Mouse (Mus musculus) left cerebral cortex, postnatal 14 days (tissue): ENCODE data around the gene 4931429L15Rik. TPM values are rescaled to one million over a fixed set of nuclear protein-coding genes. Genes with fewer than 3 reads are reported as not detected.

Experiments used
- DNase-seq, 2 experiments: peaks; one replicate each; pipeline ENCODE4 v3.0.0; 2021 to 2022; ENCODE audit warnings: low spot score in 2 of 2, mixed read lengths in 1 of 2
- intact Hi-C: fragments of 180-260 bp; cut with DNase I; formaldehyde crosslinking; loops from one replicate; pipeline ENCODE4 v1.15.1; 2025
- total RNA-seq, 2 experiments: library from RNA; stranded (reverse); gene quantifications; 2 replicates each; pipeline ENCODE4 v1.2.3; 2021

The 4931429L15Rik gene
- total RNA-seq, 2 experiments from 2014 or later = not detected

- intact Hi-C loops = no loop called here
- DNase-seq = no peak
These were observed 49.0 kb downstream of the 4931429L15Rik start for GRCm38 (mm10) chr9:46270782-46271181.

GRCm38 (mm10) chr9:46269125-46269524, 50.7 kb downstream of the 4931429L15Rik start:
- no peak for DNase-seq

DNA sequence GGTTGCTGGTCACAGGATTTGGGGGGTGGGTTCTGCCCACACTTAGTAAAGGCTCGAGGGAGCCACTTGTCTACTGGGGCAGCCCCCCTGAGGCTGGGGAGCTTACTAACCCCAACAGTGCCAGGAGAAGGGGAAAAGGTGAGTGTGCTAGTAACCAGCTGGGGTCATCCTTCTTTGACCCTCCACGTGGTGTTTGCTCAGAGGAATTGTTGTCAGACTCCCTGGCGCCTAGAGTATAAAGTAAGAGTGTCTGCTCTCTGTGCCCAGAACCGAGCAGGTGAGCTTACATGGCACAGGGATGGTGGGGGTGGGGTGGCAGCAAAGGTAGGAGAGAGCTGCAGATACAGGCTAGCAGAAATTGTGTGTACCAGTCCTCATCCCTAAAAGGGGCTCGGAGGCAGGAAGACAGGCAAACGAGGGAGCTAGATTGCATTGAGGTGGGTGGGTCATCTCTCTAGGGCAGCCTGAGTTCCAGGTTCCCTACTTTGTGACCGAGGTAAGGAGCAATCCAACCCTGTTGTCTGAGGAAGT, 51.4 kb downstream of the 4931429L15Rik start, which contains the start of gene Apoa5:
Gene Apoa5, plus strand, starts transcription at position 291 of the 531 bp plus-strand sequence.
- no peak for DNase-seq
- intact Hi-C loops = no loop called here

More at GRCm38 (mm10) chr9:46269125-46269524, 50.7 kb downstream of the 4931429L15Rik start:
- intact Hi-C loops = no loop called here

GRCm38 (mm10) chr9:46261131-46261530, 58.7 kb downstream of the 4931429L15Rik start:
- intact Hi-C loops = no loop called here
- DNase-seq = no peak

GRCm38 (mm10) chr9:46259111-46259510, 60.7 kb downstream of the 4931429L15Rik start:
- intact Hi-C loops = no loop called here

GRCm38 (mm10) chr9:46257546-46257945, 62.2 kb downstream of the 4931429L15Rik start:
- no peak for DNase-seq
- intact Hi-C loops = no loop called here

More at GRCm38 (mm10) chr9:46259111-46259510, 60.7 kb downstream of the 4931429L15Rik start:
- no peak for DNase-seq

DNA sequence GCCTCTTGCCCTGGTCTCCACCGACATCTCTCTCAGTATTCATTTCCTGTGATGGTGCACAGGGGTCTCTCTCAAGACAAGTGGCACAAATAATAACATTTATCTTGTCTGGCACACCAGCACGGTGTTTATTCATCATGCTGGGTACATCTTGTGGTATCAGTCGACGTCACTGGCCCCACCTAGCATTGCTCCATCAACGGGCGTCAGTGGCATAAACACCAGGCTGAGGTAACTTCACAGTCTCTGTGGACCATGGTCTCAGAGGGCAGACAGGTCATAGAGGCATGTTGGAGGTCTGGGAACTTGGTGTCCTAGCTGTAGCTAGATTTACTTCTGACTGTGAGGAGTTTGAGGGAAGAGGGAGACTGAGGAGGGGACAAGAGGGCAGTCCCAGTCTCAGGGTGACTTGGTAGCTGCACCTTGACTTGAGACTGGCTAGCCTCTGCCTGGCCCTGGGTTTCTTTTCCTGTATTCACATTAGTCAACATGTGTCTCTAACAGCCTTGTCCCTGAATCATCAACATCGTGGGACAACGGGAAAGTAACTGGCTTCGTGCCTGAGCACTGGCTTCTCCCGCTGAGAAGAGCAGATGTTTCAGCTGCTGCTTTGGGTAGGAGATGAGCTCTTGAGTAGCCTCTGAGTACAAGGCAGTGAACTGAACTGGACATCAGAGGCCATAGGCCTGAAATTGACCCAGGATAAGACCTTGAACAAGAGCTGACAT, 63.0 kb downstream of the 4931429L15Rik start:
- DNase-seq = no peak
- intact Hi-C loops = no loop called here

GRCm38 (mm10) chr9:46256177-46256576, 63.6 kb downstream of the 4931429L15Rik start:
- DNase-seq = no peak
- intact Hi-C loops = no loop called here

Other genes starting within 250 kb of the 4931429L15Rik start
- under 1 TPM in 1 of 2 experiments, not detected in 1; 0.57 TPM for gene Apoa1, start 91.4 kb downstream of the 4931429L15Rik start, total RNA-seq
- under 1 TPM in 1 of 2 experiments, not detected in 1; 0.92 TPM for gene Apoc3, start 84.3 kb downstream of the 4931429L15Rik start, total RNA-seq
- not detected for gene Apoa4, start 79.3 kb downstream of the 4931429L15Rik start, total RNA-seq
- not detected for gene Apoa5, start 51.4 kb downstream of the 4931429L15Rik start, total RNA-seq
- 10 to 100 TPM; 35.6 to 39.4 TPM for gene Zpr1, start 46.9 kb downstream of the 4931429L15Rik start, total RNA-seq
- gene Bud13, start 37.0 kb downstream of the 4931429L15Rik start, total RNA-seq = 10 to 100 TPM in 1 of 2 experiments, 1 to 10 TPM in 1; 9.4 to 11.3 TPM